Mouse (Mus musculus): ENCODE data around the gene Runx2. TPM values are rescaled to one million over a fixed set of nuclear protein-coding genes. Genes with fewer than 3 reads are reported as not detected.

Runx2 gene
- polyA plus RNA-seq, 1 experiment = 7.9 TPM

DNA sequence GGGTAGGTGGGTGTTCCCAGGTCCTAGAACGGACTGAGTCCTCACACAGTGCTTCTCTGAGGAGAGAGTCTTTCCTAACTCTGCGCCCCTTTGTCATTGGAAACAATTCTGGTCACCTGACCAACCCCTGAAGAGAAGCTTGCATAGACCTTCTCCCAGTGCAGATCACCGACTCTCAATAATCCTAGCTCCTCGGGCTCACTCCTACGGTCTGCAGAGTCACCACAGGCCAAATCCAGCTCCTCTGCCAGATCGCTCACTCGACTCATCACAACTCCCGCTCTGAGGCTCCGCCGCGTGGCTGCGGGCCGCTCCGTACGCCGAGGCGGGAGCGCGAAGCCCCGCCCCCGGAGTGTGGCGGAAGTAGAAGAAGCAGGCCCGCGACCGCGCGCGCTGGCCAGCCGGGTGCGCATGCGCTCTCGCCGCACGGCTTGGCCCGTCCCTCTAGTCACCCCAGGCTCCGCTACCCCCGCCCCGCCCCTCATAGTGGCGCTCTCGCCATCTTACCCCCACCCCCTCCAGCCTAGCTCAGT, 37.8 kb downstream of the Runx2 start, which contains the start of gene Supt3:
Supt3 (plus strand) TSS at position 415 of the 533 bp plus-strand sequence.
- Histone ChIP-seq H3K4me3 (ENCODE audit: insufficient read depth, low read length) (peak within 1 kb of the TSS; percentile 95), H3K27ac (ENCODE audit: insufficient read depth, low read depth, low read length) (peak within 1 kb of the TSS; percentile 98), H3K4me1 (ENCODE audit: control insufficient read depth, insufficient read depth, low read length) (peaks cover 20% of the 10 kb centered on the region)
- TF ChIP-seq POLR2A (IDR thresholded peaks at IDR 0.05; ENCODE audit: borderline replicate concordance, low read depth, low read length) (no peak), CTCF (IDR thresholded peaks at IDR 0.05; ENCODE audit: low read depth, low read length) (no peak)

DNA sequence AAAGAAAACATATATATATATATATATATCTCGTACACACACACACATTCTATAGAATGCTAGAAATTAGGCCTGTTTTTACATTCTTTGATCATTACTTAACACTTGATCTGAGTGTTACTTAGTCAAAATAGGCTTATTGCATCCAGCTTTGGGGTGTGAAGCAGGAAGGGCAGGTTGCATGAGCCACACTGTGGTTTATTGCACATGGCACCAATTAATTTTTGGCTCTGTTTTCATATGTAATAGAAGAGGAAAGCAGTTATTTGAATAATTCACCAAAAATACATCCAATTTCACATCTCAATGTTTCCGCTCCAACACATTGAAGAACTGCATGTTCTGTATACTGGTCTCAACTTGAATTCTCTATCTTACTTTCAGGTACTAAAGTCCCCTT, 42.0 kb downstream of the Runx2 start:
- no peak overlapping the region for H3K27ac ChIP-seq (ENCODE audit: insufficient read depth, low read depth, low read length)

DNA sequence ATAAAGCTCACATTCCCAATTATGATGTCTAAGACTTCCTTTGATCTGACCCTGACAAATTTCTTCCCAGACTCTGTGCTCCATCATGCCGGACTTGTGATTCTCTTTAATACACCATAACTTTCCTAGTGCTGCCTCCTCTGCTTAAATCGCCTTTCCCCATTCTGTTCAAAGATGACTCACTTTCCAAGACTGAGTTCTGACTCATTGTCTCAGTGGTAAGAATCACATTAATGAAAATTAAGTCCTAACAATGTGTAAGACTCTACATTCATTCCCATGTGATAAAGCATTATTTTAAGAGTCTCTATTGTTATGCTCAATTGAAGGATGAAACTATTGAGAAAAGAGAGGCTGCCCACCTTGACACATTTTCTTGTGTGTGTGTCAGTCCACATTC, 43.7 kb downstream of the Runx2 start:
- Histone ChIP-seq H3K27ac (ENCODE audit: insufficient read depth, low read depth, low read length) (peak overlapping the region; percentile 15; the same call in 1 of the 2 replicates), H3K4me1 (ENCODE audit: control insufficient read depth, insufficient read depth, low read length) (peaks cover 16% of the 10 kb centered on the region), H3K4me3 (ENCODE audit: insufficient read depth, low read length) (no peak overlapping the region)
- TF ChIP-seq POLR2A (IDR thresholded peaks at IDR 0.05; ENCODE audit: borderline replicate concordance, low read depth, low read length) (no peak), CTCF (IDR thresholded peaks at IDR 0.05; ENCODE audit: low read depth, low read length) (no peak)

More for the DNA sequence above, 42.0 kb downstream of the Runx2 start:
- no peak for TF ChIP-seq POLR2A (IDR thresholded peaks at IDR 0.05; ENCODE audit: borderline replicate concordance, low read depth, low read length)
- TF ChIP-seq CTCF (IDR thresholded peaks at IDR 0.05; ENCODE audit: low read depth, low read length) = no peak
- H3K4me1 ChIP-seq (ENCODE audit: control insufficient read depth, insufficient read depth, low read length) = peaks cover 16% of the 10 kb centered on the region
- H3K4me3 ChIP-seq (ENCODE audit: insufficient read depth, low read length) = no peak overlapping the region

DNA sequence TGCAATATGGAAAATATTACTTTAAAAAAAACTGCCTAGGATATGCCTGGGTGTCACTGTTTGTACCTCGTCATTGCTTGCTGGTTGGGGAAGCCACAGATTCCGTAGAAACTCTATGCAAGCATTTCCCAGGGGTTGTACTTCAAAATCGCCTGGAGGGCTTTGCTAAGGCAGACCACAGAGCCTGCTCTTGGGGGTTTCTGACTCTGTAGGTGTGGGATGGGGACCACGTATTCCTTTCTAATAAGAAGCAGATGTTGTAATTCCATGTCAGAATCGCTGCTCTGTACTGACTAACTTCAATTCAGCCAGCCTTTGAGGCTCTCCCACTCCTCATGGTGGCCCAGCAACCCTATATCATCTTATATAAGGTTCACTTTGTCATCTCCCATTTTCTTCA, 46.1 kb downstream of the Runx2 start:
- Histone ChIP-seq H3K4me1 (ENCODE audit: control insufficient read depth, insufficient read depth, low read length) (peaks cover 16% of the 10 kb centered on the region), H3K27ac (ENCODE audit: insufficient read depth, low read depth, low read length) (no peak overlapping the region), H3K4me3 (ENCODE audit: insufficient read depth, low read length) (no peak overlapping the region)
- no peak for TF ChIP-seq CTCF (IDR thresholded peaks at IDR 0.05; ENCODE audit: low read depth, low read length)
- no peak for TF ChIP-seq POLR2A (IDR thresholded peaks at IDR 0.05; ENCODE audit: borderline replicate concordance, low read depth, low read length)

DNA sequence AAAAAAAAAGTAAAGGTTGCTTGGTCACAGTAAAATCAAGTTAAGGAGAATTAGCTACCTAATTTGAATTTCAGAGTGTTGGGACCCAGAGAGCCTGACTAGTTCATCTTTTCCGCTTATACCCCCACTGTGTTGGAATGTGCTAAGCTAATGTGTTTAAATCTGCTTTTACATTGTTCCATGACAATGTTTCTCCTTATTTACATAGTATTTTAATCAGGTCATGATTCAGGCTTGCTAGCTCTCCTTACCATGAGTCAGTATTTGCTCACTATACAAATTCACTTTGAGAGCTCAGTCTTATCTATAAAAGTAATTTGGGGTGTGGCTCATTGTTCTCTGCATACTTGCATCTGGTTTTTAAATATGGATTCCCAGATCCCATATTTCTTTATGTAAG, 47.2 kb downstream of the Runx2 start:
- H3K4me3 ChIP-seq (ENCODE audit: insufficient read depth, low read length) = no peak overlapping the region
- no peak overlapping the region for H3K27ac ChIP-seq (ENCODE audit: insufficient read depth, low read depth, low read length)
- peaks cover 16% of the 10 kb centered on the region for H3K4me1 ChIP-seq (ENCODE audit: control insufficient read depth, insufficient read depth, low read length)
- TF ChIP-seq POLR2A (IDR thresholded peaks at IDR 0.05; ENCODE audit: borderline replicate concordance, low read depth, low read length) = no peak
- no peak for TF ChIP-seq CTCF (IDR thresholded peaks at IDR 0.05; ENCODE audit: low read depth, low read length)

DNA sequence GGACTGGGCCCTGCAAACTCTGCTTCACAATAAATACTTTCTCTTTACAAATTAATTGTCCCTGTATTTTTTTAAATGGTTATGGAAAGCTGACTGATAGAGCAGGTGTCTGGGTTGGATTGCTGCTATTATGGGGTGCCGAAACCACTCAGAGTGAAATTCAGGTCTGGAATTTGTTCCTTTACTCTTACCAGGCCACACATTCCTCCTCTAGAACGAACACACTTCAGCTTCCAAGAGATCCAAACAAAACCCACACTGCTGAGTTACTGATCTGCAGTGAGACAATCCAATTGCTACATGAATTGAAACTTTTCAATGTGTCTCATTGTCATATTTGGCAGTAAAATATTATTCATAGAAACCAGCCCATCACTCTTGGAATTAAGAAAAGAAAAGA, 47.6 kb downstream of the Runx2 start:
- peaks cover 16% of the 10 kb centered on the region for H3K4me1 ChIP-seq (ENCODE audit: control insufficient read depth, insufficient read depth, low read length)
- no peak for TF ChIP-seq CTCF (IDR thresholded peaks at IDR 0.05; ENCODE audit: low read depth, low read length)
- no peak for TF ChIP-seq POLR2A (IDR thresholded peaks at IDR 0.05; ENCODE audit: borderline replicate concordance, low read depth, low read length)
- H3K4me3 ChIP-seq (ENCODE audit: insufficient read depth, low read length) = no peak overlapping the region
- no peak overlapping the region for H3K27ac ChIP-seq (ENCODE audit: insufficient read depth, low read depth, low read length)

DNA sequence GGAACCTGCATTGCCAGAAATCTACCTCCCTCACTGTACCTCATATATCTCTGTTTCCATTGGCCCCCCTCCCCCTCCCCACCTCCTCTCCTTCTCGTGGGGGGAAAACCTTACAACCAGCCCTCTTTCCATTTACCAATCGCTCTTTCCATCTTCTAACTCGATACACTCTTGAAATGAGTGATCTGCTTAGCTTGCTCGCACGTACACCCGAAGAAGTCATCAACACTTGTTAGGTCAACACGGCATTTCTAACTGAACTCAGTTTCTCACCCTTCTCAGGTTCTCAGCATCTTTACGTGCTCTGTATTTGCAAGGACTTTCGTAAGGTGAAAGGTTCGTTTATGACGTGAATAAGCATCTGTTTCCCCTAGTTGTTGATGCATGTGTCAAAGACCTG, 48.3 kb downstream of the Runx2 start:
- TF ChIP-seq POLR2A (IDR thresholded peaks at IDR 0.05; ENCODE audit: borderline replicate concordance, low read depth, low read length) (no peak), CTCF (IDR thresholded peaks at IDR 0.05; ENCODE audit: low read depth, low read length) (no peak)
- peaks cover 13% of the 10 kb centered on the region for H3K4me1 ChIP-seq (ENCODE audit: control insufficient read depth, insufficient read depth, low read length)
- no peak overlapping the region for H3K27ac ChIP-seq (ENCODE audit: insufficient read depth, low read depth, low read length)
- no peak overlapping the region for H3K4me3 ChIP-seq (ENCODE audit: insufficient read depth, low read length)

DNA sequence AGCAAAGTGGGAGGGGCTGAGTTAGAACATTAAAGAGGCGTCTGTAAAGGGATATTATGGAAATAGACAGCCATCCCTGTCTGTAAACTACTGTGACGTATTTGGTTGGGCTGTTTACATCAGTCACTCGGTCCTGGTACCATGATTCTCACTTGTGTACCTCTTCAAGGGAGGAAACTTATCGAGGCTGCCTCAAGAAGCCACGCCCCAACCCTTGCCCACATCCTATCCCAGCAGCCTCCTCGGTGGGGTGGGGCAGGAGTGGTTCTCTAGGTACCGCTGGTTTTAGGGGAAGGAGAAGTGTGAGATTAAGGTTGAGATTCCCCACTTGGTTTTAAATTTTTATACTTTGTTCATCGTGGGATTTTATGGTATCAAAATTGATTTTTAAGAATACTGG, 69.2 kb downstream of the Runx2 start:
- Histone ChIP-seq H3K4me3 (ENCODE audit: insufficient read depth, low read length) (no peak overlapping the region), H3K27ac (ENCODE audit: insufficient read depth, low read depth, low read length) (no peak overlapping the region), H3K4me1 (ENCODE audit: control insufficient read depth, insufficient read depth, low read length) (no peaks in the 10 kb centered on the region)
- TF ChIP-seq POLR2A (IDR thresholded peaks at IDR 0.05; ENCODE audit: borderline replicate concordance, low read depth, low read length) (no peak), CTCF (IDR thresholded peaks at IDR 0.05; ENCODE audit: low read depth, low read length) (no peak)

DNA sequence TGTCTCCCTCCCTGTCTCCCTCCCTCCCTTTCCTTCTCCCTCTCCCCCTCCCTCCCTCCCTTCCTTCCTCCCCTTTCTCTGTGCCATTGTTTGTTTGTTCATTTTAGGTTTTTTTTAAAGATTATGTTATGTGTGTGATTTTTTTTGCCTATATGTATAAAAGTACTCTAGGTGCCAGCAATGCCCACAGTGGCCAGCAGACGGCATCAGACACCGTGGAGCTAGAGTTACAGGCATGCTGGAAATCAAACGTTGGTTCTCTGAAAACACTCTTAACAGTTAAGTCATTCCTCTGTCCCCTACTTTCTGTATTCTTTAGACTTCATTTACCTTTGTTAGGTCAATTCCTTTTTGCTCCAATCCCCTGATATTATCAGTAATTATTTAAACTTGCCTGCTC, 70.8 kb downstream of the Runx2 start:
- no peak overlapping the region for H3K4me3 ChIP-seq (ENCODE audit: insufficient read depth, low read length)
- no peaks in the 10 kb centered on the region for H3K4me1 ChIP-seq (ENCODE audit: control insufficient read depth, insufficient read depth, low read length)
- H3K27ac ChIP-seq (ENCODE audit: insufficient read depth, low read depth, low read length) = no peak overlapping the region
- TF ChIP-seq POLR2A (IDR thresholded peaks at IDR 0.05; ENCODE audit: borderline replicate concordance, low read depth, low read length) (no peak), CTCF (IDR thresholded peaks at IDR 0.05; ENCODE audit: low read depth, low read length) (peak; percentile 62; the same call in 1 of the 2 replicates)

DNA sequence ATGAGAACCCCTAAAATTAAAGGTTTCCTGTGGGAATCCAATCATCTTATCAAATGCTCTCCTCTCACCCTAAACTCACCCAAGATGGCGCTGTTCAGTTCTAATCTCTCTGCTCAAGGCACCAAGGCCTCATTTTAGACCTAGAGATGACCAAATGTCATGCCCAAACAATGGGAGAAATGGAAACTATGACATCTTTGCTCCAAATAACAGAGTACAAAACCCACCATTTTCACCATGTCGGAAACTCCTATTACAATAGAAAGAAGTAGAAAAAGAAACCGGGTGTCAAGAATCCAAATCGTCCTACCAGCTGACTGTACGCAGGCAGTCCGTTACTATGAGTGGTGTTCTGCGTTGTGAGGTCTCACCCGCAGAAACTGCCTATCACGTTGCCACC, 72.4 kb downstream of the Runx2 start:
- TF ChIP-seq CTCF (IDR thresholded peaks at IDR 0.05; ENCODE audit: low read depth, low read length) = no peak
- no peak for TF ChIP-seq POLR2A (IDR thresholded peaks at IDR 0.05; ENCODE audit: borderline replicate concordance, low read depth, low read length)
- H3K4me1 ChIP-seq (ENCODE audit: control insufficient read depth, insufficient read depth, low read length) = no peaks in the 10 kb centered on the region
- H3K4me3 ChIP-seq (ENCODE audit: insufficient read depth, low read length) = no peak overlapping the region
- H3K27ac ChIP-seq (ENCODE audit: insufficient read depth, low read depth, low read length) = no peak overlapping the region

All from bone marrow macrophage, adult 2 months (primary cell).